In the genomic region with DNA sequence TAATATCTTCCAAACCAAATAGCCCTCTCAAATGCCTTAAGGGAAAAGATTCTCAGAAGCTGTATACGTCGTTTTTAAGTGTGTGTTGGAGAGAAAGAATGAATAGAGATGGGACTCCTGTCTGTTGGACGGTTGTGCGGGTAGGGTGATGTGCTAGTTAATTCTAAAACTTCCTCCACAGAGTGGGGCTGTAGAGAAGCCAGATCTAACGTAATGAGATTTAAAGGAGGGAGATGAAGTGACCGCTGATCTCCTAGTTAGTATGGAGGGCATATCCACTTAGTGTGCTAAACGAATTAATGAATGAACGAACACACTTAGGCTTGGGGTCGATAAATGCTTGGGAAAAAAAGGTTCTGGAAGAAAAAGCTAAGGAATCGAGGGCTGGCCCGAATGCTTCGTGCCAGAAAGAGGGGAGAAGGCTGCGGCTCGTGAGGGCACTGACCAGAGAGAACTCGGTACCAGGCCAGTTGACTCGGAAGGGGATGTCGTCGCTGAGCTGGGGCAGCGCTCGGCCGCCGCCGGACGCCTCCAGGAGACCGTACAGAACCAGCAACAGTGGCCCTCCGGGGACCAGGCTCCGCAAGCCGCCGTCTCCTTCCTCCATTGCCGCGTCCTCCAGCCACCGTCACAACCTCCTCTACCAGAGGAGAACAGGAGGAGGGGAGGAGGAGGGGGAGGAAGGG, we compare ENCODE assay signal across 8 mouse cellular contexts. TPM values are rescaled to one million over a fixed set of nuclear protein-coding genes. Genes with fewer than 3 reads are reported as not detected.
DNase-seq lines count a peak whose midpoint lies in the region; ATAC-seq lines count a peak whose summit lies in the region.

No protein-coding gene starts in this region.

- under 1% methylated on average over 32 of the region's 32 CpGs for WGBS in hindbrain, embryonic 14.5 days
- WGBS in macrophage (ENCODE audit: missing documents) = 2% methylated on average over 31 of the region's 32 CpGs

- H3K36me3 ChIP-seq in hindbrain, embryonic 14.5 days (replicated peaks; ENCODE audit: control insufficient read depth, insufficient read depth) = peaks cover 33% of the 10 kb centered on the region
- peaks cover 27% of the 10 kb centered on the region; the same call in 1 of the 2 replicates for H3K36me3 ChIP-seq in macrophage (ENCODE audit: inconsistent target)

- H3K27ac ChIP-seq in hindbrain, embryonic 14.5 days = peak overlapping the region; percentile 90
- peak overlapping the region; percentile 34 for H3K27ac ChIP-seq in macrophage

- peaks cover 30% of the 10 kb centered on the region; the same call in 1 of the 2 replicates for H3K79me2 ChIP-seq in macrophage (ENCODE audit: inconsistent target)

- H3K4me3 ChIP-seq in hindbrain, embryonic 14.5 days (replicated peaks; ENCODE audit: low read length) = peak overlapping the region; percentile 83
- peak overlapping the region; percentile 78 for H3K4me3 ChIP-seq in macrophage (ENCODE audit: inconsistent target)

- peaks cover 14% of the 10 kb centered on the region for H3K4me1 ChIP-seq in hindbrain, embryonic 14.5 days (replicated peaks; ENCODE audit: control insufficient read depth, insufficient read depth, low read length)

- peak; percentile 94 for ATAC-seq in hindbrain, embryonic 14.5 days (ENCODE audit: low FRiP score)

- peaks cover 8% of the 10 kb centered on the region; the same call in 1 of the 2 replicates for H3K9me3 ChIP-seq in hindbrain, embryonic 14.5 days (ENCODE audit: control insufficient read depth, low read length)

- H3K9ac ChIP-seq in hindbrain, embryonic 14.5 days = peak overlapping the region; percentile 91

- peak overlapping the region; percentile 59 for H3K4me2 ChIP-seq in hindbrain, embryonic 14.5 days (replicated peaks)

- DNase-seq in ZHBTc4 (ENCODE audit: low read depth, low spot score) = peak; percentile 53
- peak; percentile 60 to 63 for DNase-seq in cerebellum, postnatal 14 days
- peak; percentile 18 to 23 for DNase-seq in frontal cortex, postnatal 25 days (ENCODE audit: low spot score in 2 of 2)
- peak; percentile 43 for DNase-seq in hindbrain, embryonic 14.5 days (ENCODE audit: low spot score)
- peak; percentile 21 to 31 for DNase-seq in left cerebral cortex, adult 18-20 months (ENCODE audit: low spot score in 2 of 2)
- DNase-seq in right cerebral cortex, adult 18-20 months = peak; percentile 37
- peak; percentile 21 to 60 for DNase-seq in urinary bladder, postnatal 4 days (ENCODE audit: low spot score in 2 of 2)

- no peaks in the 10 kb centered on the region for H3K27me3 ChIP-seq in hindbrain, embryonic 14.5 days (ENCODE audit: control insufficient read depth, insufficient read depth, low read length)

RNA-seq across cellular contexts. Expression of a gene that starts 0.5 kb away (rescaled TPM):
- 13.9 and 15.5 TPM in 2 replicates for polyA plus RNA-seq in hindbrain, embryonic 14.5 days (2014; fragmentation: Nextera tagmentation; extraction: Ambion mirVana)
- 10 to 100 TPM; 54.8 to 56.8 TPM for total RNA-seq in left cerebral cortex, adult 18-20 months (2021)
- total RNA-seq in macrophage (2018; cell fraction: chromatin; rRNA removed) = 10 to 100 TPM in 24 of 26 experiments, 1 to 10 TPM in 2; 6.2 to 68.6 (median 40.8) TPM
- 10 to 100 TPM; 29.3 to 52.5 (median 40.9) TPM for total RNA-seq in macrophage (2018; cell fraction: cytosol; rRNA removed)
- 10 to 100 TPM; 15.9 to 63.3 (median 43.8) TPM for total RNA-seq in macrophage (2018; cell fraction: nucleus; rRNA removed)
- polyA plus RNA-seq in macrophage (2018) = 28.3 to 79.5 TPM (median 29.4 TPM) in 3 replicates

RNA-seq across cellular contexts. Expression of a gene that starts 32.5 kb away (rescaled TPM):
- polyA plus RNA-seq in hindbrain, embryonic 14.5 days (2014; fragmentation: Nextera tagmentation; extraction: Ambion mirVana) = 30.9 and 35.4 TPM in 2 replicates
- total RNA-seq in left cerebral cortex, adult 18-20 months (2021) = 10 to 100 TPM; 13.6 to 17.7 TPM
- 1 to 10 TPM in 18 of 26 experiments, under 1 TPM in 5, not detected in 3; 0.74 to 6.5 (median 1.8) TPM for total RNA-seq in macrophage (2018; cell fraction: chromatin; rRNA removed)
- 1 to 10 TPM; 2.9 to 9.6 (median 5.8) TPM for total RNA-seq in macrophage (2018; cell fraction: cytosol; rRNA removed)
- 1 to 10 TPM in 22 of 26 experiments, under 1 TPM in 3, not detected in 1; 0.72 to 9.7 (median 4.1) TPM for total RNA-seq in macrophage (2018; cell fraction: nucleus; rRNA removed)
- 7.1 to 8.0 TPM (median 7.7 TPM) in 3 replicates for polyA plus RNA-seq in macrophage (2018)

Comparison
In these comparisons a context has a peak if more than half of its experiments do, and no peak if none do; other contexts are left out.
1. Peak in every context shown above with its lines: DNase-seq, ATAC-seq, H3K4me3 ChIP-seq and H3K27ac ChIP-seq.